Mouse (Mus musculus): ENCODE data around the gene Urb1. TPM values are rescaled to one million over a fixed set of nuclear protein-coding genes. Genes with fewer than 3 reads are reported as not detected.
"Not testable (repeated sequence)": the region's sequence is repeated elsewhere in the genome, so short reads cannot be mapped to it uniquely, and the experiment has no call there.

The Urb1 gene
- polyA plus RNA-seq, 1 experiment from 2014 or later, result 9.9 TPM

DNA sequence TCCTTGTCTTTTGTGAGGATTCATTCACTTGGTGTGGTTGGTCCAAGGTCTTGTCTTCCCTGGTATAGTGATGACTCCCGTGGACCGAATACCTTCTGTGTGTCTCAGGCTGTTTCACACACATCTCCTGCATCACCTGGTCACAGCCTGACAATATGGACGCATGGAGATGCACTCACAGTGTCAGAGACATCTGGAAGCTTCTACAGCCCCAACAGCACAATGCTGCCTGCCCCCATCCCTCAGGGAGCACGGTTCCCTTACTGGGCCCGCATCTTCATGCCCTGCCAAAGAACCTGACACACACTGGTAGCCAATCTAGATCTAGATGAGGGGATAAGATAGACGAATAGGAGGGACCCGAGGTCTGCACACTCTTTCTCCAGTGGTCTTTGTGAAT lies 18.9 kb upstream of the Urb1 start:
- H3K27me3 ChIP-seq (ENCODE audit: control insufficient read depth, insufficient read depth, low read length), result peaks cover 3% of the 10 kb centered on the region
- ATAC-seq (ENCODE audit: insufficient number of reproducible peaks, insufficient read depth, low FRiP score, low read depth), result no peak
- no peak overlapping the region for H3K27ac ChIP-seq (ENCODE audit: low read length)
- H3K4me3 ChIP-seq (ENCODE audit: low read depth, low read length), result no peak overlapping the region
- no peaks in the 10 kb centered on the region for H3K36me3 ChIP-seq (ENCODE audit: control insufficient read depth, insufficient read depth, low read length)
- peaks cover 12% of the 10 kb centered on the region; the same call in 1 of the 2 replicates for H3K4me1 ChIP-seq (ENCODE audit: control insufficient read depth, insufficient read depth, low read length)
- 82% methylated on average over 7 of the region's 7 CpGs for WGBS
- no peak overlapping the region for H3K4me2 ChIP-seq (replicated peaks; ENCODE audit: low read depth, low read length)
- H3K9me3 ChIP-seq (ENCODE audit: control insufficient read depth, low read depth, low read length), result no peaks in the 10 kb centered on the region
- H3K9ac ChIP-seq (replicated peaks; ENCODE audit: low read depth, low read length), result no peak overlapping the region

- ATAC-seq (ENCODE audit: insufficient number of reproducible peaks, insufficient read depth, low FRiP score, low read depth), result no peak
- H3K27me3 ChIP-seq (ENCODE audit: control insufficient read depth, insufficient read depth, low read length), result peaks cover 3% of the 10 kb centered on the region; the same call in 1 of the 2 replicates
- H3K27ac ChIP-seq (ENCODE audit: low read length), result no peak overlapping the region
- H3K36me3 ChIP-seq (ENCODE audit: control insufficient read depth, insufficient read depth, low read length), result no peaks in the 10 kb centered on the region
- H3K4me1 ChIP-seq (ENCODE audit: control insufficient read depth, insufficient read depth, low read length), result peaks cover 8% of the 10 kb centered on the region; the same call in 1 of the 2 replicates
- no peak overlapping the region for H3K4me3 ChIP-seq (ENCODE audit: low read depth, low read length)
- 79% methylated on average over 9 of the region's 9 CpGs for WGBS
- H3K4me2 ChIP-seq (replicated peaks; ENCODE audit: low read depth, low read length), result no peak overlapping the region
- no peaks in the 10 kb centered on the region for H3K9me3 ChIP-seq (ENCODE audit: control insufficient read depth, low read depth, low read length)
- no peak overlapping the region for H3K9ac ChIP-seq (replicated peaks; ENCODE audit: low read depth, low read length)
These were observed 17.3 kb upstream of the Urb1 start for GRCm38 (mm10) chr16:90827498-90827897.

DNA sequence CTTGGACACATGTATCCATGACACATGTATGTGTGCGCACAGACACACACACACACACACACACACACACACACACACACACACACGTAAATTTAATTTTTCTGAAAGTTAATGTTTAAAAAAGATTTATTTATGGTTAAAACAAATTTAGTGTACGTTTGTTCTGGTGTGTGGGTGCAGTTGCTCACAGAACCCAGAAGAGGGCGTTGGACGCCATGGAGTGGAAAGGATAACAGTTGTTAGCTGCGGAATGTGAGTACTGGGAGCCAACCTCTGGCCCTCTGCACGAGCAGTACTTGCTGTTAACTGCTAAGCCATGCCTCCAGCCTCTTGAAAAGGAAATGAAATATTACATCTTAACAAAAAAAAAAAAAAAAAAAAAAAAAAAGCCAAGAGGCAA lies 16.2 kb upstream of the Urb1 start, which contains the start of gene Eva1c:
Gene Eva1c, plus strand, starts transcription at position 263 of the 400 bp plus-strand sequence.
- Histone ChIP-seq H3K27ac (ENCODE audit: low read length) (no peak within 1 kb of the TSS), H3K27me3 (ENCODE audit: control insufficient read depth, insufficient read depth, low read length) (no peaks in the 10 kb centered on the region)
- 68% methylated on average over 7 of the region's 7 CpGs for WGBS

GRCm38 (mm10) chr16:90826041-90826440 lies 15.8 kb upstream of the Urb1 start:
- no peak overlapping the region for H3K4me3 ChIP-seq (ENCODE audit: low read depth, low read length)
- no peaks in the 10 kb centered on the region for H3K36me3 ChIP-seq (ENCODE audit: control insufficient read depth, insufficient read depth, low read length)
- no peak overlapping the region for H3K4me2 ChIP-seq (replicated peaks; ENCODE audit: low read depth, low read length)
- H3K27me3 ChIP-seq (ENCODE audit: control insufficient read depth, insufficient read depth, low read length), result no peaks in the 10 kb centered on the region
- WGBS, result 85% methylated on average over 5 of the region's 5 CpGs
- ATAC-seq (ENCODE audit: insufficient number of reproducible peaks, insufficient read depth, low FRiP score, low read depth), result no peak
- H3K4me1 ChIP-seq (ENCODE audit: control insufficient read depth, insufficient read depth, low read length), result peaks cover under 1% of the 10 kb centered on the region; the same call in 1 of the 2 replicates
- H3K9ac ChIP-seq (replicated peaks; ENCODE audit: low read depth, low read length), result no peak overlapping the region
- no peak overlapping the region for H3K27ac ChIP-seq (ENCODE audit: low read length)
- no peaks in the 10 kb centered on the region for H3K9me3 ChIP-seq (ENCODE audit: control insufficient read depth, low read depth, low read length)

More for the DNA sequence above, 16.2 kb upstream of the Urb1 start, which contains the start of gene Eva1c:
- no peaks in the 10 kb centered on the region for H3K36me3 ChIP-seq (ENCODE audit: control insufficient read depth, insufficient read depth, low read length)
- no peak for ATAC-seq (ENCODE audit: insufficient number of reproducible peaks, insufficient read depth, low FRiP score, low read depth)
- H3K9me3 ChIP-seq (ENCODE audit: control insufficient read depth, low read depth, low read length), result no peaks in the 10 kb centered on the region
- H3K9ac ChIP-seq (replicated peaks; ENCODE audit: low read depth, low read length), result no peak within 1 kb of the TSS
- peaks cover 5% of the 10 kb centered on the region; the same call in 1 of the 2 replicates for H3K4me1 ChIP-seq (ENCODE audit: control insufficient read depth, insufficient read depth, low read length)
- H3K4me3 ChIP-seq (ENCODE audit: low read depth, low read length), result no peak within 1 kb of the TSS
- no peak within 1 kb of the TSS for H3K4me2 ChIP-seq (replicated peaks; ENCODE audit: low read depth, low read length)

DNA sequence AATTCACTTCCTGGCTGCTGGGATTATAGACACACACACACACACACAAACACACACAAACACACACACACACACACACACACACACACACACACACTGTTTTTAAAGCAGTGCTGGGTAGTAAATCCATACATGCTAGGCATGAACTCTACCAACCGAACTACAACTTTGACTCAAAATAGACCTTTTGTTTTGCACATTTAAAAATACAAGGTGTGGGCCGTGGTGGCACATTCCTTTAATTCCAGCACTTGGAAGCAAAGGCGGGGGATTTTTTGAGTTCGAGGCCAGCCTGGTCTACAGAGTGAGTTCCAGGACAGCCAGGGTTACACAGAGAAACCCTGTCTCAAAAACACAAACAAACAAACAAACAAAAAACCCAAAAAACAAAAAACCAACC lies 13.8 kb upstream of the Urb1 start:
- not testable (repeated sequence) for H3K36me3 ChIP-seq (ENCODE audit: control insufficient read depth, insufficient read depth, low read length); ATAC-seq (ENCODE audit: insufficient number of reproducible peaks, insufficient read depth, low FRiP score, low read depth); H3K27me3 ChIP-seq (ENCODE audit: control insufficient read depth, insufficient read depth, low read length); H3K4me2 ChIP-seq (replicated peaks; ENCODE audit: low read depth, low read length); H3K27ac ChIP-seq (ENCODE audit: low read length); H3K4me1 ChIP-seq (ENCODE audit: control insufficient read depth, insufficient read depth, low read length); H3K9me3 ChIP-seq (ENCODE audit: control insufficient read depth, low read depth, low read length); H3K9ac ChIP-seq (replicated peaks; ENCODE audit: low read depth, low read length); H3K4me3 ChIP-seq (ENCODE audit: low read depth, low read length)
- WGBS, result 65% methylated on average over 4 of the region's 4 CpGs

DNA sequence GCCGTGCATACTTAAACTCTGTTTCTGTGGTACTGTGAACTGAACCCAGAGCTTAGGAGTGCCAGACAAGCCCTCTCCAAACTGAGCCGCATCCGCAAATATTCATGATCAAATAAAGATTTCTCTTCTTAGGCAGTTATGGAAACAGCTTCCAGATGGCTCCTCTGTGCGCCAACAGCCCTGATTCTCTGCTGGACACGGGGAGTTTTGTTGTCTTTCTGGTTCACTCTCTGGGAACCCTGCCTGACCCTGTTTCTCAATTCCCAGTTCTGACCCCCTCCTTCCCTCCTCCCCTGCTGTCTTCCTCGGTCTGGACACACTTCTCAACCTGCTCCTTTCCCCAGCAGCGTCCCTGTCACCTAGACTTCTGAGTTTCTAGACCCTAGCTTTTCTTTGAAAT lies 12.8 kb upstream of the Urb1 start:
- Histone ChIP-seq H3K36me3 (ENCODE audit: control insufficient read depth, insufficient read depth, low read length) (no peaks in the 10 kb centered on the region), H3K9me3 (ENCODE audit: control insufficient read depth, low read depth, low read length) (no peaks in the 10 kb centered on the region), H3K4me2 (replicated peaks; ENCODE audit: low read depth, low read length) (no peak overlapping the region), H3K9ac (replicated peaks; ENCODE audit: low read depth, low read length) (no peak overlapping the region), H3K4me1 (ENCODE audit: control insufficient read depth, insufficient read depth, low read length) (no peaks in the 10 kb centered on the region), H3K27ac (ENCODE audit: low read length) (no peak overlapping the region), H3K4me3 (ENCODE audit: low read depth, low read length) (no peak overlapping the region), H3K27me3 (ENCODE audit: control insufficient read depth, insufficient read depth, low read length) (no peaks in the 10 kb centered on the region)
- WGBS, result 66% methylated on average over 7 of the region's 7 CpGs
- ATAC-seq (ENCODE audit: insufficient number of reproducible peaks, insufficient read depth, low FRiP score, low read depth), result no peak

DNA sequence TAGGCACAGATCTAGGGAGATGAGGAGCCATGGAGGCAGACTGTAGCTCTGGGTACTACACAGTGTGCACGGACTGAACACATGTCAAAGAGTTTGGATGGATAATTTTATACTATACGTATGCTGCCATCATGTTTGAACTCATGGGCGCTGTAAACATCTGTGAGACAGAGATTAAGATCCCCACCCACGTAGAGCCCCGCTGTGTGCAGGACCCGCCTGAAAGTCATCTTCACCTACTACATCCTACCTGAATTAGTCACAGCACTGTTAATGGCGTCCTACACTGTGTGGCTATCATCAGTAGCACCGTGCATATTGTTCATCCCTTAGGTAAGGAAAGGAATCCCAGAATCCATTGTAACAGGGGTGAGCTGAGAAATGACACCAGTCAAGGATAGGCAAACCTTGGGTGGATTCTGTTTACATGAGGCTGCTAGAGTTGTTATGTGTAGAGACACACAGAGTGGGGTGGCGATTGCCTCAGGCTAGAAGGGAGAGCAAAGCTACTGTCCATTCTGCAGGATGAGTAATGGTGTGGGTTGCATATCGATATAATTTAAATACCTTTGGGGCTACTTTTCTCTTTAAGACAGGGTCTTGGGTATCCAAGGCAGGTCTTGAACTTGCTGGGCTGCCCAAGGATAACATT lies 12.2 kb upstream of the Urb1 start:
- 88% methylated on average over 10 of the region's 10 CpGs for WGBS
- H3K36me3 ChIP-seq (ENCODE audit: control insufficient read depth, insufficient read depth, low read length), result no peaks in the 10 kb centered on the region
- peak; percentile 54; the same call in 1 of the 2 replicates for ATAC-seq (ENCODE audit: insufficient number of reproducible peaks, insufficient read depth, low FRiP score, low read depth)
- H3K4me1 ChIP-seq (ENCODE audit: control insufficient read depth, insufficient read depth, low read length), result no peaks in the 10 kb centered on the region
- no peak overlapping the region for H3K27ac ChIP-seq (ENCODE audit: low read length)
- no peaks in the 10 kb centered on the region for H3K27me3 ChIP-seq (ENCODE audit: control insufficient read depth, insufficient read depth, low read length)
- H3K9ac ChIP-seq (replicated peaks; ENCODE audit: low read depth, low read length), result no peak overlapping the region
- no peaks in the 10 kb centered on the region for H3K9me3 ChIP-seq (ENCODE audit: control insufficient read depth, low read depth, low read length)
- H3K4me2 ChIP-seq (replicated peaks; ENCODE audit: low read depth, low read length), result no peak overlapping the region
- no peak overlapping the region for H3K4me3 ChIP-seq (ENCODE audit: low read depth, low read length)

GRCm38 (mm10) chr16:90821046-90821697 lies 11.0 kb upstream of the Urb1 start:
- 62% methylated on average over 14 of the region's 14 CpGs for WGBS
- no peak overlapping the region for H3K4me3 ChIP-seq (ENCODE audit: low read depth, low read length)

More at GRCm38 (mm10) chr16:90821046-90821697, 11.0 kb upstream of the Urb1 start:
- no peaks in the 10 kb centered on the region for H3K9me3 ChIP-seq (ENCODE audit: control insufficient read depth, low read depth, low read length)
- H3K9ac ChIP-seq (replicated peaks; ENCODE audit: low read depth, low read length), result no peak overlapping the region
- peak; percentile 54; the same call in 1 of the 2 replicates for ATAC-seq (ENCODE audit: insufficient number of reproducible peaks, insufficient read depth, low FRiP score, low read depth)
- no peaks in the 10 kb centered on the region for H3K36me3 ChIP-seq (ENCODE audit: control insufficient read depth, insufficient read depth, low read length)
- no peak overlapping the region for H3K4me2 ChIP-seq (replicated peaks; ENCODE audit: low read depth, low read length)
- no peaks in the 10 kb centered on the region for H3K4me1 ChIP-seq (ENCODE audit: control insufficient read depth, insufficient read depth, low read length)
- H3K27ac ChIP-seq (ENCODE audit: low read length), result peak overlapping the region; percentile 41; the same call in 1 of the 2 replicates
- H3K27me3 ChIP-seq (ENCODE audit: control insufficient read depth, insufficient read depth, low read length), result no peaks in the 10 kb centered on the region
